Mouse (Mus musculus) heart, adult 2 months (tissue): Measurements from ENCODE around the gene B4galt5.

ENCODE experiments used
- CTCF ChIP-seq: fragments of 200-600 bp; IDR thresholded peaks from 2 replicates; pipeline ENCODE4 v1.8.1; 2022; ENCODE audit warnings: antibody characterized with exemption, mild to moderate bottlenecking, moderate library complexity
- POLR2A ChIP-seq: fragments of 200-500 bp; IDR thresholded peaks from 2 replicates; pipeline ENCODE4 v1.6.1; 2011; ENCODE audit warnings: mild to moderate bottlenecking, low read depth, low read length, control low read depth; ENCODE audit not compliant: insufficient read depth

DNA sequence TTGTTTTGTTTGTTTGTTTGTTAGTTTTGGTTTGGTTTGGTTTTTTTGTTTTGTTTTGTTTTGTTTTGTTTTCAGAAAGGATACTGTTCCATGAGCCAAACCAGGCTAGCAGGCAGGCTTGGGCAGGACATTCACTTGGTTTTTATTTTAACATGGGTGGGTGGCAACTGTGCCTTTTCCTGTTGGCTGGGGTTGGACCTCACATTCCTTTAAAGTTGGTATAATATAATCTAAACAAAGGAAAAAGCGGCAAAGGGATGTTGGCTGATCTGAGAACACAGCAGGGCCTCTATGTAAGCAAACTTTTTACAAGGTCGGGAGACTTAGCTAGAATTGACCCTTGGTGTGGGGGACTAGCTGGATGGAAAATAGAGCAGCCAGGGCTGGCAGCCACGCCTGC, 91.2 kb downstream of the B4galt5 start:
- TF ChIP-seq POLR2A (no peak), CTCF (no peak)
